Mouse (Mus musculus) kidney, embryonic 16.5 days (tissue): ENCODE measurements around the gene Cetn4. TPM values are rescaled to one million over a fixed set of nuclear protein-coding genes. Genes with fewer than 3 reads are reported as not detected.

Experiments used
- ATAC-seq: fragments of 200-750 bp; cut with Nextera tagmentation; 2 replicates; pipeline ENCODE4 v1.8.0; 2017; ENCODE audit warnings: moderate TSS enrichment; ENCODE audit not compliant: low FRiP score, low TSS enrichment
- H3K27ac ChIP-seq: fragments of 300-500 bp; sonication (generic); 2 replicates; pipeline ENCODE4 v1.5.1; 2014; ENCODE audit warnings: low read length
- H3K27me3 ChIP-seq: fragments of 300-500 bp; sonication (generic); 2 replicates; pipeline ENCODE4 v1.6.1; 2014; ENCODE audit warnings: low read length, control low read depth, mixed read lengths; ENCODE audit not compliant: insufficient read depth
- H3K36me3 ChIP-seq: fragments of 300-500 bp; sonication (generic); 2 replicates; pipeline ENCODE4 v1.6.1; 2014; ENCODE audit warnings: low read length, control low read depth, mixed read lengths; ENCODE audit not compliant: insufficient read depth
- H3K4me1 ChIP-seq: fragments of 300-500 bp; sonication (generic); 2 replicates; pipeline ENCODE4 v1.6.1; 2014; ENCODE audit warnings: low read length, control low read depth, mixed read lengths; ENCODE audit not compliant: insufficient read depth
- H3K4me2 ChIP-seq: fragments of 300-500 bp; sonication (generic); replicated peaks from 2 replicates; pipeline ENCODE4 v1.6.1; 2014; ENCODE audit warnings: low read depth, low read length
- H3K4me3 ChIP-seq: fragments of 300-500 bp; sonication (generic); 2 replicates; pipeline ENCODE4 v1.5.1; 2014; ENCODE audit warnings: mild to moderate bottlenecking, low read length
- H3K9ac ChIP-seq: fragments of 300-500 bp; sonication (generic); replicated peaks from 2 replicates; pipeline ENCODE4 v1.6.1; 2014; ENCODE audit warnings: low read length
- H3K9me3 ChIP-seq: fragments of 300-500 bp; sonication (generic); 2 replicates; pipeline ENCODE4 v1.6.1; 2016; ENCODE audit warnings: low read length, control low read depth
- WGBS: fragments of 180-500 bp; shearing (Covaris S2); extraction: QIAGEN DNeasy Blood & Tissue Kit; methylation state at CpG from one replicate; pipeline ENCODE4 v1.1.7; 2014; 5-methylcytosine and 5-hydroxymethylcytosine counted together
- polyA plus RNA-seq: library from polyadenylated mRNA; unstranded; fragments of >200 nt; fragmentation: Nextera tagmentation; extraction: Ambion mirVana; gene quantifications from 2 replicates; pipeline ENCODE4 v1.2.1, GENCODE M21; 2015

The Cetn4 gene
- 2.5 and 3.4 TPM in 2 replicates for polyA plus RNA-seq

DNA sequence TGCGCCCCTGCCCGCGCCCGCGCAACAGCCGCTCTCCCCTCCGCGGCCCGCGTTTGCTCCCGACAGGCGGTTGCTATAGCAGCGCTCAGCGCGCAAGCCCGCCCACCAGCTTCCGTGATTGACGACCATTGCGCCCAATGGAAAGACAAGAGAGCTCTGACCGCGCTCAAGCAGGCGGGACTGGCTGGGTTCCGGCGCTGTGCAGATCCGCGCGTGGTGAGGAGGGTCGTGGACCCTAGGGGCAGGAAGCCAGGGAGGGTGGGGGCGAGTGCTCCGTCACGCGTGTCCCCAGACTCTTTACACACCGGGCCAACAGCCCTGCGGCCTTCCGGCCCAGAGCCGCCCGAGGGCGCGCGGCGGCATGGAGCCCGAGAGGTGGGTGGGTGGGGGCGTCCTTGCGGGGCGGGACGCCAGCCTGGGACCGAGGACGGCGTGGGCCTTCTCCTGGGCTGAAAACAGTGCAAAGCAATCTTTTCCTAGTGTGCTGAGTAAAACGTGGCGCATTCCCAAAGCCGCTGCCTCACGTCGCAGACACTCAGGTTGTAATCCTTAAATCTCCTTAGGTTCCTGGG, at the start of gene Cetn4, which contains the start of gene Bbs12:
Gene Cetn4, minus strand, starts transcription at position 339 of the 572 bp plus-strand sequence.
Gene Bbs12, plus strand, starts transcription at position 185 of the 572 bp plus-strand sequence.
- H3K9me3 ChIP-seq: no peaks in the 10 kb centered on the region
- no peaks in the 10 kb centered on the region for H3K36me3 ChIP-seq
- under 1% methylated on average over 54 of the region's 54 CpGs for WGBS
- peak; percentile 100 for ATAC-seq
- peaks cover 16% of the 10 kb centered on the region for H3K4me1 ChIP-seq
- peak within 1 kb of the TSS; percentile 74 for H3K4me3 ChIP-seq
- peak within 1 kb of the TSS; percentile 89 for H3K9ac ChIP-seq
- no peaks in the 10 kb centered on the region for H3K27me3 ChIP-seq
- H3K27ac ChIP-seq: peak within 1 kb of the TSS; percentile 81
- peak within 1 kb of the TSS; percentile 77 for H3K4me2 ChIP-seq

GRCm38 (mm10) chr3:37360729-37361128, 48.2 kb upstream of the Cetn4 start:
- Histone ChIP-seq H3K4me2 (no peak overlapping the region), H3K27ac (no peak overlapping the region), H3K27me3 (no peaks in the 10 kb centered on the region), H3K4me1 (no peaks in the 10 kb centered on the region), H3K4me3 (no peak overlapping the region), H3K9ac (no peak overlapping the region), H3K36me3 (no peaks in the 10 kb centered on the region), H3K9me3 (no peaks in the 10 kb centered on the region)
- no peak for ATAC-seq
- 70% methylated on average over 9 of the region's 9 CpGs for WGBS

DNA sequence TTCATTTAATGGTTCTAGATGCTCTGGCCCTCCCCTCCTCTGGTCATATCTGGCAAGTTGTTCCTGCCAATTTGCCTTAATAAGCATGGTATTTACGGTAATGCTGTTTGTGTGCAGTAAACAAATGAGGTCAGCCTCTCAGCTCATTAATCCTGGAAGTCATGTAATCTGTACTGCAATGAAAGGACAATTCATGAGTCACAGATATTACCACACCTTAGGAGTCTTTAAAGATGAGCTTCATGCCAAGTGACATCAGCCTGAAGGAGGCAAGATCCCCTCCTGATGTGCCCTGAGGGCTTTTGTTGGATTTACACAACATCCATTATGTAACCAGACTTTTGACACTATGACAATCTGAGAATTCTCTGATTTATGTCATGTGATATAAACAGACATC, 42.2 kb upstream of the Cetn4 start:
- no peak for ATAC-seq
- Histone ChIP-seq H3K9me3 (no peaks in the 10 kb centered on the region), H3K36me3 (no peaks in the 10 kb centered on the region), H3K4me2 (no peak overlapping the region), H3K9ac (no peak overlapping the region), H3K4me3 (no peak overlapping the region), H3K27me3 (no peaks in the 10 kb centered on the region), H3K4me1 (no peaks in the 10 kb centered on the region), H3K27ac (no peak overlapping the region)
- WGBS: 89% methylated on average over 1 of the region's 1 CpGs

DNA sequence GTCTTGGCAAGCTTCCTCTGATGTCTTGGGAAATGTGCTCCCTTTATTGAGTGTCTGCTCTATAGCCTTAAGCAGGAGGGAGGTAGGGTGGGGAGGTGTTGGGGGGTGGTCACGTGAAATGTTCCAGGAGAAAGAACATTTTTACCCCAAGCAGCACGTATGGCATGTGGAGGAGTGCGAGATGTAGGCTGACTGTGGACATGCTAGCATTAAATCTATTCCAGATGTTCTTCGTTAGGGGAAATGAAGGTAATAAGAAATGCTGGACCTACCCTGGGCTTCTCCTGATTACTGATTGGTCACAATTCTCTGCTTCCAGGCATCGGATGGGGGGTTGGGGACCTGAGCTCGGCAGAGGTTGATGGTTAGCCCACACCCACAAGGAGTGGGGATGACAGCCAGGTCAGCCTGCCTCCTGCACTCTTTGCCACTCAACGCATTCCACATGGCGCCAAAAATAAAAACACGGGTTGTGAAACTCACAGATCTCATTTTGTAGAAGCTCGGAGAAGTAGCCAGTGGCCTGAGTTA, 41.5 kb upstream of the Cetn4 start:
- H3K9me3 ChIP-seq: no peaks in the 10 kb centered on the region
- H3K36me3 ChIP-seq: no peaks in the 10 kb centered on the region
- peaks cover 2% of the 10 kb centered on the region for H3K4me1 ChIP-seq
- H3K27me3 ChIP-seq: no peaks in the 10 kb centered on the region; the same call in 1 of the 2 replicates
- no peak overlapping the region for H3K4me3 ChIP-seq
- H3K9ac ChIP-seq: no peak overlapping the region
- WGBS: 57% methylated on average over 10 of the region's 10 CpGs
- no peak overlapping the region for H3K27ac ChIP-seq
- no peak overlapping the region for H3K4me2 ChIP-seq
- peak; percentile 27; the same call in 1 of the 2 replicates for ATAC-seq

GRCm38 (mm10) chr3:37350386-37350785, 37.9 kb upstream of the Cetn4 start:
- Histone ChIP-seq H3K4me1 (peaks cover 12% of the 10 kb centered on the region), H3K9me3 (no peaks in the 10 kb centered on the region), H3K4me2 (no peak overlapping the region), H3K27me3 (peaks cover 7% of the 10 kb centered on the region), H3K36me3 (no peaks in the 10 kb centered on the region), H3K4me3 (no peak overlapping the region), H3K27ac (no peak overlapping the region), H3K9ac (no peak overlapping the region)
- ATAC-seq: no peak
- WGBS: 56% methylated on average over 7 of the region's 7 CpGs

- WGBS: 8% methylated on average over 8 of the region's 8 CpGs
- Histone ChIP-seq H3K9ac (peak overlapping the region; percentile 84), H3K36me3 (no peaks in the 10 kb centered on the region), H3K4me2 (peak overlapping the region; percentile 99), H3K4me3 (peak overlapping the region; percentile 75), H3K4me1 (peaks cover 12% of the 10 kb centered on the region), H3K27ac (no peak overlapping the region; the same call in 1 of the 2 replicates), H3K27me3 (peaks cover 7% of the 10 kb centered on the region), H3K9me3 (no peaks in the 10 kb centered on the region)
- ATAC-seq: no peak
Measured at GRCm38 (mm10) chr3:37349166-37349548, 36.6 kb upstream of the Cetn4 start.

DNA sequence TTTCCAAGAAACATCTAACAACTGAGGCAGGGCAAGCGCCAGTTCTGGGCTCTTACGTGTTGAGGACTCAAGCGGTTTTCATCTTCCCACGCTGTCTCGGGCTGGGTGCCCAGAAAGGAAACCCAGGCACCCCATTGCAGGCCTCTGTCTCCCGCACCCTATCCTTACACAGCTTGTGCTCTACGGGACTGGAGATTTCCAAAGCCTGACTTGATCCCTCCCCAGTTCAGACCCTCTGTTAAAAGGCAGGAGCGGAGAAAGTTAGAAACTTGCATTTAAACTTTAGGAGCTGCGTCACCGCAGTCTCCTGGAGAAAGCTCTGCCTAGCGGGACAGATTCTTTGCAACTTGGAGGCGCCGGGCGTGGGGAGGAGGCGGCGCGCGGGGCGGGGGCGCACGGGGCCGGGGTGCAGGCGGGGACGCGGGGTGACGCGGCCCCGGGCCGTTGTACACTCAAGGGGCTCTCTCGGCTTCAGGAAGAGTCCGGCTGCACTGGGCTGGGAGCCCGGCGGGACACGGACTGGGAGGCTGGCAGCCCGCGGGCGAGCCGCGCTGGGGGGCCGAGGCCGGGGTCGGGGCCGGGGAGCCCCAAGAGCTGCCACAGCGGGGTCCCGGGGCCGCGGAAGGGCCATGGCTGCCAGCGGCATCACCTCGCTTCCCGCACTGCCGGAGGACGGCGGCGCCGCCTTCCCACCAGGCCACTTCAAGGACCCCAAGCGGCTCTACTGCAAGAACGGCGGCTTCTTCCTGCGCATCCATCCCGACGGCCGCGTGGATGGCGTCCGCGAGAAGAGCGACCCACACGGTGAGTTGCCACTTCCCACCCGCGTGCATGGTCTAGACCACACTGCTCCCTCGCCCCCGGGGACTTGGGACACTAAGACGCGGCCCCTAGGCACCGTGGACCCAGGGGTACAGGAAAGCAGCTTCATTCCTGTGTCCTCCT, 36.0 kb upstream of the Cetn4 start, which contains the start of gene Fgf2:
Gene Fgf2, plus strand, starts transcription at position 126 of the 945 bp plus-strand sequence.
- no peaks in the 10 kb centered on the region for H3K9me3 ChIP-seq
- under 1% methylated on average over 49 of the region's 75 CpGs for whole genome bisulfite sequencing
- ATAC-seq: peak; percentile 71

GRCm38 (mm10) chr3:37347671-37348070, 35.2 kb upstream of the Cetn4 start:
- no peaks in the 10 kb centered on the region for H3K9me3 ChIP-seq
- no peak overlapping the region for H3K27ac ChIP-seq
- H3K4me3 ChIP-seq: peak overlapping the region; percentile 75
- H3K36me3 ChIP-seq: no peaks in the 10 kb centered on the region
- no peak overlapping the region for H3K9ac ChIP-seq
- peaks cover 12% of the 10 kb centered on the region for H3K4me1 ChIP-seq
- peaks cover 7% of the 10 kb centered on the region for H3K27me3 ChIP-seq
- 36% methylated on average over 9 of the region's 9 CpGs for WGBS
- no peak for ATAC-seq
- peak overlapping the region; percentile 99 for H3K4me2 ChIP-seq

More for the DNA sequence above, 36.0 kb upstream of the Cetn4 start, which contains the start of gene Fgf2:
- no peaks in the 10 kb centered on the region for H3K36me3 ChIP-seq
- H3K27ac ChIP-seq: peak within 1 kb of the TSS; percentile 14; the same call in 1 of the 2 replicates
- peak within 1 kb of the TSS; percentile 75 for H3K4me3 ChIP-seq
- H3K27me3 ChIP-seq: peaks cover 7% of the 10 kb centered on the region
- H3K4me1 ChIP-seq: peaks cover 12% of the 10 kb centered on the region
- peak within 1 kb of the TSS; percentile 84 for H3K9ac ChIP-seq
- peak within 1 kb of the TSS; percentile 99 for H3K4me2 ChIP-seq

- Histone ChIP-seq H3K27ac (no peak overlapping the region), H3K4me3 (no peak overlapping the region), H3K9ac (no peak overlapping the region), H3K27me3 (peaks cover 7% of the 10 kb centered on the region), H3K36me3 (no peaks in the 10 kb centered on the region), H3K4me2 (no peak overlapping the region), H3K4me1 (peaks cover 2% of the 10 kb centered on the region), H3K9me3 (no peaks in the 10 kb centered on the region)
- 59% methylated on average over 5 of the region's 5 CpGs for WGBS
- no peak for ATAC-seq
Measured at GRCm38 (mm10) chr3:37342811-37343210, 30.3 kb upstream of the Cetn4 start.
